Mouse (Mus musculus) G1E (cell line): ENCODE results near the gene Fev.

Experiments
- CTCF ChIP-seq: IDR thresholded peaks from 2 replicates; pipeline ENCODE4 v1.5.1; 2012; ENCODE audit warnings: low read depth, low read length, inconsistent platforms, mixed read lengths
- GATA1 ChIP-seq: IDR thresholded peaks from 2 replicates; pipeline ENCODE4 v1.6.1; 2012; ENCODE audit warnings: borderline replicate concordance, low read length, inconsistent platforms, mixed read lengths
- GATA2 ChIP-seq: IDR thresholded peaks from 2 replicates; pipeline ENCODE4 v1.6.1; 2012; ENCODE audit warnings: low read depth, low read length, inconsistent platforms, borderline replicate concordance
- POLR2AphosphoS5 ChIP-seq: IDR thresholded peaks from 2 replicates; pipeline ENCODE4 v1.6.1; 2012; ENCODE audit warnings: low read depth, low read length, inconsistent platforms; ENCODE audit not compliant: insufficient replicate concordance
- TAL1 ChIP-seq: conservative IDR thresholded peaks from 2 replicates; pipeline ENCODE4 v1.6.1; 2012; ENCODE audit warnings: low read depth, low read length, inconsistent platforms, mixed read lengths

DNA sequence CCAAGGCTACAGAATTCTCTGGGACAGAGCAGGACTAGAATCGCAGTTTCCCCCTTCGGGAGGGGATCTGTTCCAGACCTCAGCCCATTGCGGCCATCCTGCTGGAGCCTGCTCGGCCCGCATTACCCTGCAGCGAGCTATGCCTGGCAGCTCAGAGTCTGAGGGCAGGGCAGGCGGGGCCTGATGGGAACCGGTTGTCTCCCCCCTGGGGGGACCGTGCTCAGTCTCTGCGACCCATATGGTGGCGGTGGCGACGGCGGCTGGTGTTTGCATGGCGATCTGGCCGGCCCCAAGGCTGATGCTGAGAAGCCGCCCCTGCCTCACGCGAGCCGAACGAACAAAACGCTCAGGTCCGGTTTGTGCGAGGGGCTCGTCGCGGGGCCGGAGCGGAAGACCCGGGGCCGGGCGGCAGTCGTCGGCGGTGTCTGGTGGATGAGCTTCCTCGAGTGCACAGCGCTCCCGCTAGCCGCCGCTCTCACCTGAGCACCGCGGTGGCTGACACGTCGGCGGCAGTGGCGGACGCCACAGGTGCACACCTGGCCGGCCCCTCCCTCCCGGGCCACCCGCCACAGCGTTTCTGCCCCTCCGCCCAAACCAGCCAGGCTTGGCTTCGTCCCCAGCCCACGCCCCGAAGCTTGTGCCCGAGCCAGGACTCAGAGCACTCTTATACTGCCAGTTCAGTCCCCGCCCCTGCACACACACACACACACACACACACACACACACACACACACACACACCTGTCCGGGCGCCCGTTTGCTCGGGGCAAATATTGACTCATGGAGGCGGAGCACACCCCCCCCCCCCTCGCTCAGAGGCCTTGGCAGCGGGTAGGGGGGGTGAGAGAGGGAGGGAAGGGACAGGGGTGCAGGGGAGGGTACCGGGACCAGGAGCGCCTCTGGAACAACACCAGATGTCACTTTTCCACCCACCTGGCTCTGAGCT, 15.4 kb upstream of the Fev start:
- TF ChIP-seq GATA1 (no peak), CTCF (no peak), POLR2AphosphoS5 (no peak), TAL1 (no peak), GATA2 (no peak)
